ENCODE assay signal across 8 mouse cellular contexts in the genomic region with DNA sequence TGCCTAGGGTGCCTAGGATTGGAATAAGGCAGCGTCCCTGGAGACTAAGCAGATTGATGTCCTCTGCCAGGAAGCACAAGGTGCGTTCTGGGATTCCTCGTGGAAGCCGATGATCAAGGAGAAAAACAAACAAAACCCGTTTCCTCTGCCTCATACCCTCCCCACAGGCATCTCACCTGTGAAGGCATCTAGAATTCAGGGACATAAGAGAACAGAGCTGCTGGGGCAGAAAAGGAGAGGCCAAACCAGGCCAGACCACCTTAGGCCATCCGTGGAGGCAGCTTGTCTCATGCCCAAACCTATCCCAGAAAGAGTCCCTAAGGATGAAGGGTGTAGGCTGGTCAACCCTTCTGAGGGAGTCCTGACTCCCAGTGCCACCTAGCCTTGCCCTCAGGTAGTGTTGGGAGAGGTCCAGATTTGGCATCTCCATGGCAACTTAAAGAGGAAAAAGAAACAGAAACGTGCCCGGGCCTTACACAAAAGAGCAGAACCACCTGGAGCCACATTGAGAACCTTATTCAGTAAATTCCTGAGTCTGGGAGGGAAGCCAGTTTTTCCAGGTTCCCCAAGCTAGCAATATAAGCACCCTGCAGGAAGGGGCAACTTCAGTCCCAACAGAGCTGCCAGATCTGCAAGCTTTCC. TPM values are rescaled to one million over a fixed set of nuclear protein-coding genes. Genes with fewer than 3 reads are reported as not detected.
DNase-seq lines count a peak whose midpoint lies in the region; ATAC-seq and TF ChIP-seq lines count a peak whose summit lies in the region.

A gene (minus strand): TSS at position 55 of the 642 bp plus-strand sequence.

- H3K9ac ChIP-seq in embryonic facial prominence, embryonic 12.5 days: peak within 1 kb of the TSS; percentile 86
- peak within 1 kb of the TSS; percentile 91 for H3K9ac ChIP-seq in midbrain, embryonic 13.5 days (replicated peaks)

- no peaks in the 10 kb centered on the region for H3K27me3 ChIP-seq in testis, adult 2 months (ENCODE audit: control insufficient read depth, insufficient read depth, low read length)
- no peaks in the 10 kb centered on the region for H3K27me3 ChIP-seq in embryonic facial prominence, embryonic 12.5 days
- peaks cover 7% of the 10 kb centered on the region; the same call in 1 of the 2 replicates for H3K27me3 ChIP-seq in hindbrain, embryonic 10.5 days (ENCODE audit: insufficient read depth, poor library complexity, severe bottlenecking)
- no peaks in the 10 kb centered on the region for H3K27me3 ChIP-seq in midbrain, embryonic 13.5 days

- TF ChIP-seq CTCF in testis, adult 2 months (IDR thresholded peaks at IDR 0.05; ENCODE audit: control insufficient read depth, insufficient read depth, insufficient replicate concordance, low read depth, low read length): no peak

- no peaks in the 10 kb centered on the region for H3K9me3 ChIP-seq in embryonic facial prominence, embryonic 12.5 days
- H3K9me3 ChIP-seq in hindbrain, embryonic 10.5 days: no peaks in the 10 kb centered on the region
- H3K9me3 ChIP-seq in midbrain, embryonic 13.5 days: no peaks in the 10 kb centered on the region

- 1% methylated on average over 8 of the region's 8 CpGs for WGBS in embryonic facial prominence, embryonic 12.5 days
- WGBS in hindbrain, embryonic 10.5 days: 5% methylated on average over 8 of the region's 8 CpGs
- WGBS in midbrain, embryonic 13.5 days: 2% methylated on average over 8 of the region's 8 CpGs

- H3K4me1 ChIP-seq in testis, adult 2 months (ENCODE audit: control insufficient read depth, insufficient read depth, low read length): peaks cover 10% of the 10 kb centered on the region
- H3K4me1 ChIP-seq in embryonic facial prominence, embryonic 12.5 days: peaks cover 22% of the 10 kb centered on the region
- peaks cover 51% of the 10 kb centered on the region for H3K4me1 ChIP-seq in hindbrain, embryonic 10.5 days (replicated peaks)
- peaks cover 37% of the 10 kb centered on the region for H3K4me1 ChIP-seq in midbrain, embryonic 13.5 days (replicated peaks)

- peak within 1 kb of the TSS; percentile 79 for H3K4me2 ChIP-seq in embryonic facial prominence, embryonic 12.5 days (replicated peaks)
- peak within 1 kb of the TSS; percentile 73 for H3K4me2 ChIP-seq in midbrain, embryonic 13.5 days (replicated peaks)

- no peak for ATAC-seq in embryonic facial prominence, embryonic 12.5 days (ENCODE audit: insufficient number of reproducible peaks, insufficient read depth, low FRiP score, low TSS enrichment)
- peak; percentile 53; the same call in 1 of the 2 replicates for ATAC-seq in midbrain, embryonic 13.5 days

- no peak for TF ChIP-seq POLR2A in testis, adult 2 months (IDR thresholded peaks at IDR 0.05; ENCODE audit: control insufficient read depth, low read depth, low read length)

- peak within 1 kb of the TSS; percentile 33 for H3K4me3 ChIP-seq in testis, adult 2 months (ENCODE audit: control insufficient read depth, low read depth, low read length)
- H3K4me3 ChIP-seq in embryonic facial prominence, embryonic 12.5 days: peak within 1 kb of the TSS; percentile 80
- H3K4me3 ChIP-seq in hindbrain, embryonic 10.5 days: peak within 1 kb of the TSS; percentile 85
- H3K4me3 ChIP-seq in midbrain, embryonic 13.5 days (replicated peaks): peak within 1 kb of the TSS; percentile 90

- no peaks in the 10 kb centered on the region for H3K36me3 ChIP-seq in testis, adult 2 months (ENCODE audit: control insufficient read depth, insufficient read depth, low read length)
- peaks cover 57% of the 10 kb centered on the region for H3K36me3 ChIP-seq in embryonic facial prominence, embryonic 12.5 days
- peaks cover 65% of the 10 kb centered on the region for H3K36me3 ChIP-seq in hindbrain, embryonic 10.5 days
- H3K36me3 ChIP-seq in midbrain, embryonic 13.5 days: peaks cover 57% of the 10 kb centered on the region

- no peak for DNase-seq in testis, postnatal 14 days (ENCODE audit: low spot score)
- DNase-seq in hindbrain, embryonic 10.5 days (ENCODE audit: low spot score): no peak
- no peak for DNase-seq in left cerebral cortex, postnatal 25 days (ENCODE audit: low spot score in 2 of 2)
- no peak for DNase-seq in urinary bladder, postnatal 4 days (ENCODE audit: low spot score in 2 of 2)
- no peak for DNase-seq in adipocyte (ENCODE audit: low spot score)

- H3K27ac ChIP-seq in testis, adult 2 months (ENCODE audit: control insufficient read depth, insufficient read depth, low read depth, low read length): no peak within 1 kb of the TSS
- H3K27ac ChIP-seq in embryonic facial prominence, embryonic 12.5 days: peak within 1 kb of the TSS; percentile 87
- peak within 1 kb of the TSS; percentile 99 for H3K27ac ChIP-seq in hindbrain, embryonic 10.5 days
- H3K27ac ChIP-seq in midbrain, embryonic 13.5 days: peak within 1 kb of the TSS; percentile 92

- intact Hi-C loops in left cerebral cortex, postnatal 25 days (cut with DNase I): loop anchor here (5.0 kb wide), 1 partner anchor 158 kb away; no protein-coding TSS in a partner anchor

RNA-seq across cellular contexts. Expression of the gene that starts here (rescaled TPM):
- polyA plus RNA-seq in testis, adult 2 months (2012; rRNA removed): 2.6 and 3.1 TPM in 2 replicates
- polyA plus RNA-seq in embryonic facial prominence, embryonic 12.5 days (2016; fragmentation: Nextera tagmentation; extraction: Ambion mirVana): 130 and 135 TPM in 2 replicates
- polyA plus RNA-seq in hindbrain, embryonic 10.5 days (2016; fragmentation: Nextera tagmentation; extraction: Ambion mirVana): 119 and 135 TPM in 2 replicates
- 100 to 1,000 TPM; 307 to 334 TPM for total RNA-seq in left cerebral cortex, postnatal 25 days (2021)
- 196 and 215 TPM in 2 replicates for polyA plus RNA-seq in midbrain, embryonic 13.5 days (2015; fragmentation: Nextera tagmentation; extraction: Ambion mirVana)

Comparison
In these comparisons a context has a peak if more than half of its experiments do, and no peak if none do; other contexts are left out.
1. RNA of the gene that starts here (polyA plus RNA-seq): 196 to 215 TPM in midbrain, embryonic 13.5 days, 119 to 135 TPM in hindbrain, embryonic 10.5 days and 130 to 135 TPM in embryonic facial prominence, embryonic 12.5 days; 2.6 to 3.1 TPM in testis, adult 2 months; every median in the first group is over 10 times any median in the second.
2. H3K4me3 ChIP-seq: peak in every context shown above with its lines; median percentile 90 in midbrain, embryonic 13.5 days; 85 in hindbrain, embryonic 10.5 days; 80 in embryonic facial prominence, embryonic 12.5 days; 33 in testis, adult 2 months.